Mouse (Mus musculus): ENCODE data around the gene Pdrg1.

DNA sequence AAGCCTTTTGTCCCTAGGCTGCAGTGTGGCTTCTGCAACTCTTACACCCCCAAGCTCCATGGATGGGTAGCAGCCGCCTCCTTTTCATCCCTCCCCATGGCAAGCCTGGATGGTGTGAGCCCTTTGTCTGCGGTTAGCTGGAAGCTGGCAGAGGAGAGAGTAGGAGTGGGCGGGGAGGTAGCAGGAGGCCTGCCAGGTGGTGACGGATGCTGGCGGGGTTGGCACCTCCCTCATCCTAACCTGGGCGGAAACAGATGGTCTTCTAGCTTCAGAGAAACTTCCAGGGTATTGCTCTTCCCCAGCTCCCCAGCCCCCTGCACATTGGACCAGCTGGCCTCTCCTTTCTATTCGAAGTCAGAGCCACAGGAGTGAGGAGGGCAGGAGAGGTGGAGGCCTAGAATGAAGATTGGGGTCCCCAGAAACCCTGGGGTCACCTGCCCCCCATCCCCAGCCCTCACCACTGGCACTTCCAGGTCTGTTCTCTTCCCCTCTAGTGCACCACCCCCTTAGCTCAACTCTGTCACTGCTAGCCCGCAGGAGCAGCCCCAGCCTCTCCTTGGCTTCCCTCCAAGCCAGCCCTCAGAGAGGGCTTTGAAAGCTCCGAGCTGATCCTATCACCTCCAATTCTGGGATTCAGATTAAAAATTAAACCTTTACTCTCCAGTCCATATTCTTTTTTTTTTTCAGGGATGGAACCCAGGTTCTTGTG, 34.2 kb upstream of the Pdrg1 start:
- TF ChIP-seq EP300 (IDR thresholded peaks at IDR 0.05; ENCODE audit: insufficient read depth, low read depth, low read length) (no peak), POLR2A (IDR thresholded peaks at IDR 0.05; ENCODE audit: insufficient read depth, low read depth, low read length) (no peak), CTCF (IDR thresholded peaks at IDR 0.05) (no peak)
